Mouse (Mus musculus) large intestine, adult 2 months (tissue): ENCODE results near the gene Slc22a26. TPM values are rescaled to one million over a fixed set of nuclear protein-coding genes. Genes with fewer than 3 reads are reported as not detected.
"Not testable (repeated sequence)": the region's sequence is repeated elsewhere in the genome, so short reads cannot be mapped to it uniquely, and the experiment has no call there.

ENCODE experiments used
- DNase-seq: peaks from one replicate; pipeline ENCODE4 v3.0.0-alpha.2; 2012; ENCODE audit warnings: low read depth, low spot score
- WGBS: fragments of 180-500 bp; shearing (Covaris S2); methylation state at CpG from one replicate; pipeline ENCODE4 v1.1.7; 2018; 5-methylcytosine and 5-hydroxymethylcytosine counted together
- polyA plus RNA-seq: library from polyadenylated mRNA; depleted of rRNA; stranded (reverse); fragments of >200 nt; gene quantifications from 2 replicates; pipeline ENCODE4 v1.2.3, GENCODE M21; 2012; rRNA removed

The Slc22a26 gene
- not detected in 2 replicates for polyA plus RNA-seq

DNA sequence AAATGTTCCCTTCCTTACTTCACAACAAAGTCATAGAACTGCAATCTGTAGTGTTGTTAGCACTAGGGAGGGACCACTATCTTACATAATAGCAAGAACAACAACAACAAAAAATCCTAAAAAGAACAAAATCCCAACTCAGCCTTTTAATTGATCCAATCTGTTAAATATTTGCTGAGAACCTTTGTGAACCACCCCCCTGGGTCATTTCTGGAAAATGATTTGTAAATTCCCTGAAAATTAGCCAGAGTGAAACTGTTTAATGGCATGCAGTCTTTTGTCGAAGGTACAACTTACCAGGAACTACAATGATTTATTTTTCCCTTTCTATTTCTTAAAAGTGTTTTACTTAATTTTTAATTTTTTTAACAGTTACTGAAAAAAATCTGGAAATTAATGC, at the start of gene Slc22a26:
TSS of gene Slc22a26 (minus strand) at position 97 of the 400 bp plus-strand sequence.
- no peak for DNase-seq
- 79% methylated on average over 1 of the region's 1 CpGs for WGBS

DNA sequence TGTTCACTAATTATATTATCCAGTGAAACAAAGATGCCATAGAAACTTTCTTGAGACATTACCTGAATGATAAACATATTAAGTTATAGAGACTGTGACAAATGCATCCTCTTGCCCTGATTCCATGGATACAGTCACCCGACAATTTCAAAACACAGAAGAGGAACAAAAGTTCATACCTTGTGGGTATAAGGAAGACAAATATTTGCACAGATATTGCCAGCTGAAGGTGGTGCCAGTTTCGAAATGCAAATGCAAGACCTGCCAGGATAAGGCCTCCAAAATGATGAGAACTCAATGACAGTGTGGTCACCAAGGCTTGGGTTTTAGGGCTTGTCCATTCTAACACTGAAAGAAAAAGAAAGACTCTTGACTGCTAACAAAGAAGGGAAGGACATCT, 27.4 kb upstream of the Slc22a26 start:
- 24% methylated on average over 2 of the region's 2 CpGs for WGBS
- DNase-seq: no peak

DNA sequence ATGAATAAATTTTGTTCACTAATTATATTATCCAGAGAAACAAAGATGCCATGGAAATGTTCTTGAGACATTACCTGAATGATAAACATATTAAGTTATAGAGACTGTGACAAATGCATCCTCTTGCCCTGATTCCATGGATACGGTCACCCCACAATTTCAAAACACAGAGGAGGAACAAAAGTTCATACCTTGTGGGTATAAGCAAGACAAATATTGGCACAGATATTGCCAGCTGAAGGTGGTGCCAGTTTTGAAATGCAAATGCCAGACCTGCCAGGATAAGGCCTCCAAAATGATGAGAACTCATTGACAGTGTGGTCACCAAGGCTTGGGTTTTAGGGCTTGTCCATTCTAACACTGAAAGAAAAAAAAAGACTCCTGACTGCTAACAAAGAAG, 11.9 kb downstream of the Slc22a26 start:
- 74% methylated on average over 1 of the region's 1 CpGs for WGBS
- DNase-seq: no peak

DNA sequence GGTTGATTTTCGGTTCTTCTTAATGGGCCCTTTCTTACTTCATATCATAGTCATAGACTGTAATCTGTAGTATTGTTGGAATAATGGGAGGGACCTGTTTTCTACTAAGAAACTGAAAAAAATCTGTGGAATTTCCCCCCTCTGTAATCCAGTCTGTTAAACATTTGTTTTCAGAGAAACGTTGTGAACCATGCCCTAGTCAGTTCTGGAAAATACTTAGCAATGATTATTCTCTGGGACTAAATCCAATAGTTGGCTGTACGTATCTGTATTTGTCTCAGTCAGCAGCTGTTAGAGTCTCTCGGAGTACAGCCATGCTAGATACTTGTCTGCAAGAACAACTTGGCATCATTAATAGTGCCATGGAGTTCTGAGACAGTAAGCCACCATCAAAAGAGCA, 27.2 kb downstream of the Slc22a26 start:
- WGBS: 44% methylated on average over 4 of the region's 4 CpGs
- DNase-seq: no peak

DNA sequence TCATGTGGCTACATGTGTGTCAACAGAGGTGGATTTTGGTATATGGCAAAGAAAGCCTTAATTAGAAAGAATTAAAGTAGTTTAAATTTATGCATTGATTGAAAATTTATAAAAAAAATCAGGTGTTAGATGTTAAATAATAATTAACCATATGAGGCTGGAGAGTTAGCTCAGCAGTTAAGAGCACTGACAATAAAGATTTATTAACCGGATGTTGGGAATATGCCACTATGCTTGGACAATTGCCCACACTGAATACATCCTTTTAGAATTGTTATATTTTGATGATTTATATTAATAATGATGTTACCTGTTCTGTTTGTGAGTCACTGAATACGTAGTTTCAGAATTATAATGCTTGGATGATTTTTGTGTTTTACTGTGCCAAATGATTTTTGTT, 36.3 kb downstream of the Slc22a26 start:
- DNase-seq: no peak
- 31% methylated on average over 2 of the region's 2 CpGs for WGBS

DNA sequence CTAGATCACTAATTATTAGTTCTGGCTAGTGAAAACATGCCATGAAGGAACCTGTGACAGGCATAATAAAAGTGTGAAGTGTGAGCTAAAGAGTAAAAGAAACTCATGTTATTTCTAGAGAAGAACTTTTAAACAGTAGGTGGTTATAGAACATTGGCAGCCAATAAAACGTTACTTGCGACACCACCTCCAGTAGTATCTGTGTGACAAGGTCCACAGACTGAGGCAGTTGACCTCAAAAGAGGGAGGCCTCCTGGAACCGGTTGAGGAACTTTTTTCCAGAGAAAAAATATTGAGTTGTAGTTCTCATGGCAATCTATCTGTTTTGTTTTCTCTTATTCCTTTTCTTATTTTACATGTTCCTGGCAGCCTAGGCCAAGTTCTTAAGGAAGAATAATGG, 36.9 kb downstream of the Slc22a26 start:
- no peak for DNase-seq
- 28% methylated on average over 3 of the region's 3 CpGs for WGBS

DNA sequence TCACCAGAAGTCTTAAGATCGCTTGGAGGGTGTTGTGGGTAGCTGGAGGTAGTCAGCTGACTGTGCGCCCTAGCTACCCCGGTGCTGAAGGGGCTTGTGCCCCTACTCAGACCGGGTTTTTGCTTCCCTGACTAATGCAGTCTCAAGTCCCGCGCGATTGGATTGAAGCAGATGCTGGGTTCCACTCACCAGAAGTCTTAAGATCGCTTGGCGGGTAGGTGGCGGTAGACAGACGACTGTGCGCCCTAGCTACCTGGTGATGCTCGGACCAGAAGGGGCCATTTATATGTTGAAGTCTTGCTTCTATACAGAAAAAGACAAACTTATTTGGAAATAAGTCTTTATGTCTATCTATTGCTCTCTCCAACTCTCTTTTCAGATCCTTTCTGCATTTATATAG, 49.1 kb downstream of the Slc22a26 start:
- 74% methylated on average over 13 of the region's 13 CpGs for WGBS
- DNase-seq: not testable (repeated sequence)

Other genes starting within 250 kb of the Slc22a26 start
- 27.6 and 40.2 TPM in 2 replicates for gene Pla2g16, start 245.2 kb downstream of the Slc22a26 start, polyA plus RNA-seq
- gene Lgals12, start 195.5 kb downstream of the Slc22a26 start, polyA plus RNA-seq: 3.3 and 4.5 TPM in 2 replicates
- 0.07 TPM in 1 of 2 replicates, not detected in the other for gene Hrasls5, start 190.1 kb downstream of the Slc22a26 start, polyA plus RNA-seq
- gene Slc22a19, start 91.4 kb downstream of the Slc22a26 start, polyA plus RNA-seq: not detected in 2 replicates
- not detected in 2 replicates for gene Slc22a27, start 163.4 kb upstream of the Slc22a26 start, polyA plus RNA-seq